Mouse (Mus musculus) embryonic facial prominence, embryonic 11.5 days (tissue): ENCODE measurements at regions not wholly inside any gene's neighbourhood (a gene's known extent, or its start where the extent isn't known, plus 50 kb on each side); places are given as distances from the start of the nearest gene placed in this dataset.
A peak's percentile ranks its signal among the peaks of the same experiment; 100 is the strongest.

ENCODE experiments used
- ATAC-seq: fragments of 200-750 bp; cut with Nextera tagmentation; replicated peaks from 2 replicates; pipeline ENCODE4 v1.8.0; 2017; ENCODE audit warnings: low read depth; ENCODE audit not compliant: insufficient number of reproducible peaks, low FRiP score, low TSS enrichment
- DNase-seq: peaks from one replicate; pipeline ENCODE4 v3.0.0-alpha.2; 2015; ENCODE audit warnings: low spot score
- H3K27ac ChIP-seq: fragments of 300-500 bp; sonication (generic); replicated peaks from 2 replicates; pipeline ENCODE4 v1.5.1; 2014; ENCODE audit warnings: mild to moderate bottlenecking, low read depth, low read length, control low read depth
- H3K27me3 ChIP-seq: fragments of 300-500 bp; sonication (generic); 2 replicates; pipeline ENCODE4 v1.6.1; 2014; ENCODE audit warnings: mild to moderate bottlenecking, low read length, moderate library complexity, mixed read lengths; ENCODE audit not compliant: control insufficient read depth, insufficient read depth
- H3K36me3 ChIP-seq: fragments of 300-500 bp; sonication (generic); replicated peaks from 2 replicates; pipeline ENCODE4 v1.6.1; 2014; ENCODE audit warnings: low read depth, mild to moderate bottlenecking, low read length, moderate library complexity, mixed read lengths; ENCODE audit not compliant: control insufficient read depth, insufficient read depth
- H3K4me1 ChIP-seq: fragments of 300-500 bp; sonication (generic); 2 replicates; pipeline ENCODE4 v1.6.1; 2014; ENCODE audit warnings: low read length, mixed read lengths; ENCODE audit not compliant: control insufficient read depth, insufficient read depth
- H3K4me2 ChIP-seq: fragments of 300-500 bp; sonication (generic); 2 replicates; pipeline ENCODE4 v1.6.1; 2014; ENCODE audit warnings: low read depth, mild to moderate bottlenecking, control low read depth, low read length, moderate library complexity
- H3K4me3 ChIP-seq: fragments of 300-500 bp; sonication (generic); 2 replicates; pipeline ENCODE4 v1.5.1; 2014; ENCODE audit warnings: low read depth, low read length, control low read depth
- H3K9ac ChIP-seq: fragments of 300-500 bp; sonication (generic); replicated peaks from 2 replicates; pipeline ENCODE4 v1.6.1; 2014; ENCODE audit warnings: mild to moderate bottlenecking, control low read depth, low read length
- H3K9me3 ChIP-seq: fragments of 300-500 bp; sonication (generic); replicated peaks from 2 replicates; pipeline ENCODE4 v1.6.1; 2016; ENCODE audit warnings: mild to moderate bottlenecking, low read length, inconsistent platforms, mixed read lengths; ENCODE audit not compliant: control insufficient read depth
- WGBS: fragments of 180-500 bp; shearing (Covaris S2); extraction: QIAGEN DNeasy Blood & Tissue Kit; methylation state at CpG from one replicate; pipeline ENCODE4 v1.1.7; 2014; 5-methylcytosine and 5-hydroxymethylcytosine counted together

DNA sequence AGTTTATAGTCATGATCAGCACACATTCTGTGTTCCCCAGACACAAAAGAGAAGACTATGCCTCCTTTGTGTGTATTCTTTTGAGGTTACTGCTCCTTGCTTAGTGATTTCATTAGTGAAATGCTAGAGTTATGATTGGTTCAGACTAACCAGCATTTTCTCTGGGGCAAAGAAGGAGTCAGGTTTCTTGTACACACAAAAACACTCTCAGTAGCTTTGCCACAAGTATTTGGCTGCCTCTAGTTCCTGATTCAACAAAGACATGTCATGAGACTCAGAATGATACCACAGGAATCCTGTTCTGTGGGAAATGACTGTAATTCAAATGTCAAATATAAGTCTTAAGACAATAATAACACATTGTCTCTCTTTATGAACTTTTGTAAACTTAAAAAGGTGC is 86.9 kb downstream of the Alx1 start:
- ATAC-seq: no peak

DNA sequence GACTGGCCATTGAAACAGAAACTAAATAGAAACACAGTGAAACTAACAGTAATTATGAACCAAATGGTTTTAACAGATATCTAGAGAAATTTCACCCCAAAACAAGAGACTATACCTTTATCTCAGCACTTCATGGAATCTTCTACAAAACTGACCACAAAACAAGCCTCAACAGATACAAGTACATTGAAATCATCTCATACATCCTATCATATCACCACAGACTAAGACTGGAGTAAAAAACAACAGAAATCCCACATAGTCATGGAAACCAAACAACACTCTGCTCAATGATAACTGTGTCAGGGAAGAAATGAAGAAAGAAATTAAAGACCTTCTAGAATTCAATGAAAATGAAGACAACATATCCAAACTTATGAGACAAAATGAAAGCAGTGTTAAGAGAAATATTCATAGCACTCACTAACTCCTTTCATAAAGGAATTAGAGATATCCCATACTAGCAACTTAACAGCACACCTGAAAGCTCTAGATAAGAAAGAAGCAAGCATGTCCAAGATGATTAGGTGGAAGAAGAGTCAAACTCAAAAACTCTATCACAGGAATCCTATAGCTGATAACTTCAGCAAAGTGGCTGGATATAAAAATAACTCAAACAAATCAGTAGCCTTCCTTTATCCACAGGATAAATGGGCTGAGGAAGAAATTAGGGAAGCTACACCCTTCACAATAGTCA is 89.0 kb downstream of the Alx1 start:
- ATAC-seq (no peak), DNase-seq (no peak)
- Histone ChIP-seq H3K4me2 (no peak overlapping the region), H3K4me1 (no peaks in the 10 kb centered on the region), H3K9me3 (no peaks in the 10 kb centered on the region), H3K9ac (no peak overlapping the region), H3K36me3 (no peaks in the 10 kb centered on the region), H3K27me3 (no peaks in the 10 kb centered on the region), H3K4me3 (no peak overlapping the region), H3K27ac (no peak overlapping the region)

More for the DNA sequence above, 86.9 kb downstream of the Alx1 start:
- H3K27me3 ChIP-seq: no peaks in the 10 kb centered on the region
- DNase-seq: peak; percentile 18
- no peak overlapping the region for H3K27ac ChIP-seq
- no peak overlapping the region for H3K4me2 ChIP-seq
- H3K4me3 ChIP-seq: no peak overlapping the region
- no peaks in the 10 kb centered on the region for H3K9me3 ChIP-seq
- no peak overlapping the region for H3K9ac ChIP-seq
- no peaks in the 10 kb centered on the region for H3K36me3 ChIP-seq
- H3K4me1 ChIP-seq: no peaks in the 10 kb centered on the region

DNA sequence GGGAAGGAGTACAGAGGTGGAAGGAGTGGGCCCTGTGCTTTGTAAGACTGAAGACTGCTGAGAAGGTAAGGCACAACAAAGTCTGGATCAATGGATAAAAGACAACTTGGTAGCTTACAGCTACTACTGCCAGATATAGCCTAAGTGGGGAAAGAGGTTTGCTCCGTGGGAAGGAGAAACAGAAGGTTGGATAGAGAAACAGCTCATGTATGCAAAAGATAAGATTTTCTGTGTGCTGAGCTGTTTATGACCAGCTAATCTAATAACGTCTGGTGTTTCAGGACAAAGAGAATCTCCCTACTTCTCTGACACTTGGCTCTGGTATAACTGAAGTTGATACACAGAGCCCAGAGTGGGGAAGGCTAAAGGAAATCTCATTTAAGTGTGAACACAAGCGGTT is 98.6 kb downstream of the Alx1 start:
- Histone ChIP-seq H3K36me3 (no peaks in the 10 kb centered on the region), H3K4me1 (no peaks in the 10 kb centered on the region), H3K9me3 (no peaks in the 10 kb centered on the region), H3K27ac (no peak overlapping the region), H3K27me3 (no peaks in the 10 kb centered on the region), H3K4me3 (no peak overlapping the region), H3K4me2 (no peak overlapping the region), H3K9ac (no peak overlapping the region)
- WGBS: 74% methylated on average over 3 of the region's 3 CpGs
- no peak for DNase-seq
- no peak for ATAC-seq

DNA sequence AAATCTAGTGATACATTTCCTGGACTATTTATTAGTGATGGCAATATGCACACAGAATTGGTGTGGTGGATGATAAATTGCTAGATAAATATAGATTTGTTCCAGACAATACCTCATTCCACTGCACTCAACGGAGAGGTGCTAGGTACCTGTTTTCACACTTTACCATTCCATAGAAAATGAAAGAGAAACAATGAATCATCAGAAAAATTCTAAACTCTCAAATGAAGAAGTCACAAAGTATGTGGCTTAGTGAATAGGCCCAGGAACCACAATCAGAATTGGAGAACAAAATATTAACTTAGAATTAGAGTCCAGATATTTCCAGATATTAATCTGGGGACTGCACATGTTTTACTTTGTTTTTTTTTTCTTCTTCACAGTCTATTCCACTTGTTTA is 101.4 kb downstream of the Alx1 start:
- DNase-seq (no peak), ATAC-seq (no peak)
- Histone ChIP-seq H3K27ac (no peak overlapping the region), H3K27me3 (no peaks in the 10 kb centered on the region), H3K4me3 (no peak overlapping the region), H3K9me3 (no peaks in the 10 kb centered on the region), H3K9ac (no peak overlapping the region), H3K4me1 (no peaks in the 10 kb centered on the region), H3K36me3 (no peaks in the 10 kb centered on the region), H3K4me2 (no peak overlapping the region)
- whole genome bisulfite sequencing: 83% methylated on average over 1 of the region's 1 CpGs

DNA sequence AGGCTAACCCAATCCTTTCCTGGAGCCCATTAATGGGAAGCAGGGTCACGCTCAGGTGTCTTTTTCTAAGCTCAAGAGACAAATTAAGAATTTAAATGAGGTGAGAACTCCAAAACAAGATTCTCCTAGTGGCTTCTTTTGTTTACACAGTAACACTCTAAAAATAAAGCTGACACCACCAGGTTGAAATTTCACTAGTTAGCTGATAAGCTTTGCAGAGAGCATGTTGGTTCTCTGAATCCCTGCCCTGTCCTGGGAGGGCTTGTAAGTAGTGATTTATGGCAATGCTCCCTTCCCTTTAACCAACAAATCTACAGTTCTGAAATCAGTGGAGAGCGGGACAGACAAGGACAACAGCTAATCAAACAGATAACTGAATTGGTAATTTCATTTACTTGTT is 132.6 kb downstream of the Alx1 start:
- no peaks in the 10 kb centered on the region for H3K36me3 ChIP-seq
- no peak overlapping the region for H3K9ac ChIP-seq
- no peaks in the 10 kb centered on the region for H3K4me1 ChIP-seq
- 57% methylated on average over 2 of the region's 2 CpGs for WGBS
- no peak overlapping the region for H3K27ac ChIP-seq
- no peaks in the 10 kb centered on the region for H3K27me3 ChIP-seq
- no peak for ATAC-seq
- H3K4me3 ChIP-seq: no peak overlapping the region
- DNase-seq: no peak
- no peak overlapping the region for H3K4me2 ChIP-seq
- no peaks in the 10 kb centered on the region for H3K9me3 ChIP-seq

DNA sequence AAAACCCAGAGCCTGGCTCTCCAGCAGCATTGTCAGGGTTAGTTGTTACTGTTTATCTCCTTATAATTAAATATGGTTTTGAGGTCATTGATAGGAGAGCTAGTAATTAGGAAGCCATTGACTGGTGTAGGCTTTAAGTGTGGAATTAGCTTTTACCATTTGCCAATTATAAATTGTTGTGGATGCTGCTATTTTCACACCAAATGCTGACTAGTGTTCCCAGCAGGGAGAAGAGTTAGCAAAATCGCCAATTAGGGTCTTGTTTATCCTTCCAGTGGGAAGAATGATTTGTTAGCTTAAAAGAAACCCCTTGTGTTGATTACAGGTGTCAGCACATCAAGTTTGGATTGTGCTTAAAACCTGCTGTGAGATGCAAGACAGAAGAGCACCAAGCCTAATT is 134.1 kb downstream of the Alx1 start:
- ATAC-seq: no peak

DNA sequence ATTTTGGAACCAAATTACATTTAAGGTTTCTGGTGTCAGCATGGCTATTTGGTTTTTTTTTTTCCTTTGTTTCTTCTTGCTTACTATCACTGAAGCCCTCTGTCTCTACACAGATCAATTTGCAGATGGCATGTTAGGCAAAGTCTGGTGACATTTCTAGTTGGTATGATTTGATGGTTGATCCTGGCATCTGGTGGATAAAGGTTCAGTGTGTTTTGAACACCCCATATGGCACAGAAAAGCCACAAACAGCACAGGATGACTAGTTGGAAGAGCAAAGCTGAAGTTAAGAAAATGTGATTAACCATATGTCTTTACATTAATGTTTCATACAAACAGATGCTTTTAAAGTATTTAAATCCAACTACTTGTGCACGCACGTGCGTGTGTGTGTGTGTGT is 137.6 kb downstream of the Alx1 start:
- ATAC-seq (no peak), DNase-seq (no peak)
- Histone ChIP-seq H3K4me1 (no peaks in the 10 kb centered on the region), H3K27me3 (no peaks in the 10 kb centered on the region), H3K36me3 (no peaks in the 10 kb centered on the region), H3K4me3 (no peak overlapping the region), H3K27ac (no peak overlapping the region), H3K9ac (no peak overlapping the region), H3K9me3 (no peaks in the 10 kb centered on the region), H3K4me2 (no peak overlapping the region)
- 88% methylated on average over 3 of the region's 3 CpGs for WGBS

More for the DNA sequence above, 134.1 kb downstream of the Alx1 start:
- Histone ChIP-seq H3K27me3 (no peaks in the 10 kb centered on the region), H3K4me1 (no peaks in the 10 kb centered on the region), H3K27ac (no peak overlapping the region), H3K36me3 (no peaks in the 10 kb centered on the region), H3K9ac (no peak overlapping the region), H3K4me2 (no peak overlapping the region), H3K9me3 (no peaks in the 10 kb centered on the region), H3K4me3 (no peak overlapping the region)
- 16% methylated on average over 1 of the region's 1 CpGs for WGBS
- no peak for DNase-seq

DNA sequence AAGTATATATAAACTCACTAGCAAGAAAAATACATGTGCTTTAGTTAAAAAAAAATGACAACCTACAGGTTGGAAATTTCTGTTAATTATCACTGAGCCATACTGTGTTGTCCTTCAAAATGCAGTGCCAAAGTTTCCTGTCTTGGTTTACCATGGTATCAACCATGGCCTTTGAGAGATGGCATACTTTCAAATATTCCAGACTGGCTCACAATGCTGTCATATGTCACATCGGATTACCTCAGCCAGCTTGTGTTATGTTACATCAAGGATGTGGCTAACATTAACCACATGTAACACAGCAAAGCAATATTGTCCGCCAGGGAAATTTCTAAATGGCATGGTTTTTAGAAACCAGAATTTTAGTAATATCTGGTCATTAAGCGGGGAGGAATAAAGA is 140.3 kb downstream of the Alx1 start:
- no peaks in the 10 kb centered on the region for H3K4me1 ChIP-seq
- H3K36me3 ChIP-seq: no peaks in the 10 kb centered on the region
- H3K27me3 ChIP-seq: no peaks in the 10 kb centered on the region
- no peaks in the 10 kb centered on the region for H3K9me3 ChIP-seq
- H3K4me3 ChIP-seq: no peak overlapping the region
- ATAC-seq (no peak), DNase-seq (peak; percentile 59)
- H3K27ac ChIP-seq: no peak overlapping the region
- no peak overlapping the region for H3K9ac ChIP-seq
- 61% methylated on average over 3 of the region's 3 CpGs for WGBS
- no peak overlapping the region for H3K4me2 ChIP-seq
